Mouse (Mus musculus): ENCODE results near the gene Pla2g4a.

Gene Pla2g4a

DNA sequence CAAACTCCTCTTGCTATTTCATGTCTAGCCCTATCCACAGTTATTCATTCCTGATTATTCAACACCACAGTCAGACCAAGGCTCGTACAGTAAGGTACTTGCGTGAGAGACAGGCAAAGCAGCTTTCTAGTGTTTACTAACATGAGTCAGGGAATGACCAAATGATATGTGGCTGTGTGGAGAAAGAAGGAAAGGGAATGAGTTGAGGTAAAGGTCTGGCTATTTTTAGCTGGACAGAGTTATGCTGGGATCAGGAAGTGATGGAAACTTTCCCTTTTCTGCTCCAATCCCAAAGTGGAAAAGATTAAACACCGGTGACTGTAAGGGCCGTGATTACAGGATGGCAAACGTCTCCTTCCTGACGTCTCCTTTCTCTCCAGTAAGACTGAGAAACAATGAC is 114.4 kb downstream of the Pla2g4a start:
- DNase-seq: no peak

GRCm38 (mm10) chr1:149841845-149842244 is 119.2 kb downstream of the Pla2g4a start:
- DNase-seq: no peak

DNA sequence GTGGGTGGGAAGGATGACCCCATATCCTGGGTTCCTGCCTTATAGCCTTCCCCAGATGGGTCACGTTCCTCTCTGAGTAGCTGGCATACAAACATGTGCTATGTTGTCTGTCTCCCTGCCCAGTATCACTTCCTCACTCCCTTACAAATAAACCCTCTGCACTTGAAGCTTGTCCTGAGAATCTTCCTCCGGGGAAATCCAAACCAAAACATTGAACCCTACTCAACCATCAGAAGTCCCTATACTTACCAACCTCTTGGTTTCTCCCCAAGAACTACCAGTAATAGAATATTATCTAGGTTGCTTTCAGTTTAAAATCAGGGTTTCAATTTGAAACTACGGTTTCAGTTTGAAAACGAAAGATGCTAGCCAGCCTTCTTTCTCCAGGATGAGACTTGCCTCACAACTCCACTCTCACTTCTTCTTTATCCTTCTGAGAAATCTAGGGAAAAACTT is 120.1 kb downstream of the Pla2g4a start:
- no peak for DNase-seq

DNA sequence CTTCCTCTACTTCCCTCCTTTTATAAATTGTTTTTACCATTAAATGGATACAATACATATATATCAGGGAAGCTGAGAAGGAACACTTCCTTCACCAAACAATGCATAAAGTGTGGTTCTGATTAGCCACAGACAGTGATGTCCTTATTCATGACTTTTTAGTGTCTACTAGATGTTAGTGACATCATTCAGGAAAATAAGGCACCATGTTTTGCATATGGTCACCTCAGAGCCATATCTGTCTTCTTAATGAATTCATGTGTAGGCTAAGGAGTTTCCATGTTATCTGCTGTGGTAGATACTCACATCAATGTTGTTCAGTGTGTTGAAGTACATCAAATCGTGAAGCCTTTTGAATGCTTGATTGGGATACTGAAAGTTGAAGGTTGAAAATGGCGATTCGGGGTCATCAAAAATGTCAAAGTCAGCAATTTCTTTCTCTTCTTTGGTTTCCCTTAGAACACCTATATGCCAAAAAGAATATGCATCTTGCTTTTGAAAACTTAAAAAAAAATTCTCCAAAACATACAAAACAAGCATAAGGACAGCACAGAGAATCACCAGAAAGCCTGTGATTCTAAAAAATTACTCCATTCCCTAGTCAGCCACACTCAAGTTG is 120.7 kb downstream of the Pla2g4a start:
- DNase-seq: no peak

- DNase-seq: no peak
Measured at GRCm38 (mm10) chr1:149836496-149836895, 124.6 kb downstream of the Pla2g4a start.

- DNase-seq: no peak
Measured at GRCm38 (mm10) chr1:149833876-149834275, 127.2 kb downstream of the Pla2g4a start.

DNA sequence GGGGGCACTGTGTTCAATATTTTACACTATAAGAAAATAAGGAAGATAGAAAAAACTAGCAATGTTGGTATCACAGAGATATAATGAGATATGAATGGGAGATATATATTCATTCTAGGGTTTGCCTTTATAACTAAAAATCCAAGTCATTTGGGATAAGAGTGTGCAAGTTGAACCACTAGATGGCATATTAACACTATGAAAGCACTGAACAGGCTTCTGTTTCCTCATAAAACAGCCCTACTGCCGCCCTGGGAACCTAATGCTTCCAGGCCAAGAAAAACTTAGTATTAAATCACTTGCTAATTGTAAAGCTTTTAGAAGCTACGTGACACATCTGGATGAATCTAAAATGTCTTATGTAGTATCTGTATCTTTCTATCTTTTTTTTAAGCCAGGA is 128.1 kb downstream of the Pla2g4a start:
- no peak for DNase-seq

DNA sequence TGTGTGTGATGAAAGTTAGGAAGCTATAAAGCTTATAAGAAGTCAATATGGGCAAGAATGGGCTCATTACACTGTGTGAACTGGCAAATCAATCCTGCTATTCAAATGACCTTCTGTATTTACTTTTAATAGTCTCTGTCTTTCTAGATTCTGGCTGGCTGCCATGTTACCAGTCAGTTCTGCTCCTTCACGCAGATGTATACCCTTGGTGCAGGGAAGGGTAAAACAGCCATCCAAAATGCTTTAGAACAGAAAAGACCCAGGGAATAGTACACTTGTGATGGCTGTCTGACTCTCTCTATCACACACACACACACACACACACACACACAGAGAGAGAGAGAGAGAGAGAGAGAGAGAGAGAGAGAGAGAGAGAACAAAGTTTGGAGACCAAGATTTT is 128.6 kb downstream of the Pla2g4a start:
- DNase-seq: no peak

GRCm38 (mm10) chr1:149831100-149831499 is 130.0 kb downstream of the Pla2g4a start:
- no peak for DNase-seq

DNA sequence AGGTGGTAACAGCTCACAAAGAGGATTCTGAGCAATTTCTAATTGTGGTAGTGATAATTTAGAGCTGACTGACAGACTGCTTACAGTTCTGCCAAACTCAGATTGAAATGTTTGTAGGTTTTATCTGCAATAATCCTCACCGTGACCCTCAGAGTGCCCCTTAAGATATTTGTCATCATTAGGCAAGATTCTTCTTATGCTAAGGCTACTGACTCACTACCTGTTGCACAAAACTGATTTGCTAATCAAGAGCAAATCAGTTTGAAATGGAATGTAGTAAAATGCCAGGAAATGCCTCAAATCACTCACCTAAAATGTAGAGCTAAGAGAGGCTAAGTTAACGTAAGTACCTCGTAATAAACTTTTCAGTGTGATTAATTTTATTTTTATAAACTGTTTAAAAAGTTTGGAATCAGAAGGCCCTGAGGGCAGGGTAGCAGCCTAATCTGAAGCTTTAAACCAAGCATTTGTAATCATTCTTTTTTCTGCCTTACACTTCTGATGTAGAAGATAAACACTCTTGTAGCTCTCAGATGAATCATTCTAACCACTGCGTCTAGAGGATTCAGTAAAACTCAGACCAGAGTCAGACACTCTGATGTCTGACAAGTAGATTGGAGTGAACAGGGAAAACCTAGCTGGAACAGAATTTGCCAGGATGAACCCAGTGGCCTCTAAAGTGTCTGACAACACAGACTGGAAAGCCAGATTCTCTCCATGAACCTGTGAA is 147.3 kb downstream of the Pla2g4a start:
- DNase-seq: no peak

DNA sequence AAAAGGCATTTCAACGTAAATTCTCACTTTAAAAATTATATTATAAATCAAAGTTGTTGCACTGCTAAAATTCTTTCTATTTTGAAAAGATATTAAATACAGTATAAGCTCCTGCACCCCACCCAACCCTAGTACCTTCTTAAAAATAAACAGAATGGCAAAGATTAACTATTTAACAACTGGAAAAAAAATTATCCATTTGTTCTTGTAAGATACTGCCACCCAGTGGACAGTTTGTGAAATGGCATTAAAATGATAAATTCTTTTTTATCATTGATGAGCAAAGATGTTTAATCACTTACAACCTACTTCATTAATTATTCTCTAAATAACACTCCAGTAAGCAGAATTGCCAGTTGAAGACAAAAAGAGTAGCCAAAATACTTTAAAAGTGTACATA is 151.6 kb downstream of the Pla2g4a start:
- DNase-seq: no peak
